Mouse (Mus musculus) liver, embryonic 12.5 days (tissue): ENCODE measurements around the gene Cfap20. TPM values are rescaled to one million over a fixed set of nuclear protein-coding genes. Genes with fewer than 3 reads are reported as not detected.
A peak's percentile ranks its signal among the peaks of the same experiment; 100 is the strongest.

Experiments used
- ATAC-seq: fragments of 200-750 bp; cut with Nextera tagmentation; 2 replicates; pipeline ENCODE4 v1.8.0; 2017; ENCODE audit warnings: moderate number of reproducible peaks, mild to moderate bottlenecking, moderate library complexity
- H3K27ac ChIP-seq: fragments of 300-500 bp; sonication (generic); 2 replicates; pipeline ENCODE4 v1.5.1; 2016; ENCODE audit warnings: mild to moderate bottlenecking
- H3K27me3 ChIP-seq: fragments of 300-500 bp; sonication (generic); replicated peaks from 2 replicates; pipeline ENCODE4 v1.6.1; 2016; ENCODE audit warnings: mild to moderate bottlenecking, moderate library complexity
- H3K36me3 ChIP-seq: fragments of 300-500 bp; sonication (generic); 2 replicates; pipeline ENCODE4 v1.6.1; 2016; ENCODE audit warnings: mild to moderate bottlenecking, moderate library complexity
- H3K4me1 ChIP-seq: fragments of 300-500 bp; sonication (generic); 2 replicates; pipeline ENCODE4 v1.6.1; 2016
- H3K4me2 ChIP-seq: fragments of 300-500 bp; sonication (generic); 2 replicates; pipeline ENCODE4 v1.6.1; 2016; ENCODE audit warnings: mild to moderate bottlenecking, moderate library complexity
- H3K4me3 ChIP-seq: fragments of 300-500 bp; sonication (generic); 2 replicates; pipeline ENCODE4 v1.5.1; 2016; ENCODE audit warnings: mild to moderate bottlenecking, moderate library complexity
- H3K9ac ChIP-seq: fragments of 300-500 bp; sonication (generic); 2 replicates; pipeline ENCODE4 v1.6.1; 2016; ENCODE audit warnings: mild to moderate bottlenecking, moderate library complexity
- H3K9me3 ChIP-seq: fragments of 300-500 bp; sonication (generic); replicated peaks from 2 replicates; pipeline ENCODE4 v1.6.1; 2016; ENCODE audit warnings: mild to moderate bottlenecking, moderate library complexity
- WGBS: fragments of 180-500 bp; shearing (Covaris S2); methylation state at CpG from one replicate; pipeline ENCODE4 v1.1.7; 2016; ENCODE audit not compliant: insufficient replicate concordance; 5-methylcytosine and 5-hydroxymethylcytosine counted together
- polyA plus RNA-seq: library from polyadenylated mRNA; unstranded; fragments of >200 nt; fragmentation: Nextera tagmentation; extraction: Ambion mirVana; gene quantifications from 2 replicates; pipeline ENCODE4 v1.2.1, GENCODE M21; 2016

Cfap20 gene
- polyA plus RNA-seq, 1 experiment from 2014 or later: 44.2 TPM

GRCm38 (mm10) chr8:95435930-95436329, 1.3 kb upstream of the Cfap20 start:
- Histone ChIP-seq H3K27ac (no peak overlapping the region), H3K27me3 (no peaks in the 10 kb centered on the region), H3K4me3 (no peak overlapping the region), H3K4me1 (peaks cover 56% of the 10 kb centered on the region), H3K9ac (no peak overlapping the region), H3K4me2 (no peak overlapping the region), H3K9me3 (no peaks in the 10 kb centered on the region), H3K36me3 (peaks cover 5% of the 10 kb centered on the region)
- no peak for ATAC-seq
- 79% methylated on average over 3 of the region's 3 CpGs for WGBS

DNA sequence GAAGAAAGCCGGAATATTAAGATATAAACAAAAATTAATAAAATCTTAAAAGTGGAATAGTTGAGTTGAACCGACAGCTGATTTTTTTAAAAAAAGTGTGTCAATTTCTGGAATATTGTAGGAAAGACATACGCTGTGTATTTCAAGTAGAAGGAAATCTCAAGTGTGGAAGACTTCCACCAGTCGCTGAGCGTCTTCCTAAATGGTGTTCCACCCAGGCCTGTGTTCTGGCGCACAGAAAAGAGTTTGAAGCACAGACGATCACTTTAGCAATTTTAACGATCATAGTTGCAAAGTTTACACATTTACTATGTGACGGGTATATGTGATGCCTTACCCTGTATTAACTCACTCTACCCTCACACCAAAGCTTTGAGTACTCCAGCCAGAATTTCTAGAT, 802 bp upstream of the Cfap20 start:
- Histone ChIP-seq H3K4me3 (peak overlapping the region; percentile 95), H3K27ac (no peak overlapping the region; the same call in 1 of the 2 replicates), H3K9me3 (no peaks in the 10 kb centered on the region), H3K36me3 (peaks cover 5% of the 10 kb centered on the region), H3K27me3 (no peaks in the 10 kb centered on the region), H3K9ac (no peak overlapping the region), H3K4me2 (peak overlapping the region; percentile 96), H3K4me1 (peaks cover 56% of the 10 kb centered on the region)
- no peak for ATAC-seq
- 89% methylated on average over 9 of the region's 9 CpGs for WGBS

- WGBS: 2% methylated on average over 25 of the region's 25 CpGs
- Histone ChIP-seq H3K4me1 (peaks cover 55% of the 10 kb centered on the region), H3K4me2 (peak overlapping the region; percentile 96), H3K27me3 (no peaks in the 10 kb centered on the region), H3K27ac (peak overlapping the region; percentile 90), H3K9ac (peak overlapping the region; percentile 92), H3K9me3 (no peaks in the 10 kb centered on the region), H3K36me3 (peaks cover 5% of the 10 kb centered on the region), H3K4me3 (peak overlapping the region; percentile 95)
- ATAC-seq: peak; percentile 32
Measured at GRCm38 (mm10) chr8:95434233-95434632, 436 bp downstream of the Cfap20 start.

DNA sequence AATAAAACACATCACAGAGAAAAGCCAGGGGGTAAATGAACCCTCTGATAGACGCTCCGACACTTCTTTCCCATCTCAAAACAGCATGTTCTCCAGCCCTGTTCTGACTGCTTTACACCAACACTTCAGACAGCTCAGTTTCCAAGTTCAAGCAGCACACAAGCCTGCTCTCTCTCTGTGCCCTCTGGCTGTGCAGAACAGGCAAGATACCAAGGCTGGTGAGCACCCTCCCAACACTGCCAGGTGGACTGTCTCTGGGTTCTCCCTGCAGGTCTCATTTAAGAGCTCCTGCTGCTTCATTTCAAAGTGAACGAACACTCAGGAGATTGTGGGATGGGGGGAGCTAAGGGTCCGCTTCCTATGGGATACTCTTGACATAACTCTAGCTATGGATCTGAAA, 1.5 kb downstream of the Cfap20 start:
- peak overlapping the region; percentile 96 for H3K4me2 ChIP-seq
- 69% methylated on average over 4 of the region's 4 CpGs for WGBS
- H3K36me3 ChIP-seq: peaks cover 5% of the 10 kb centered on the region
- H3K4me3 ChIP-seq: peak overlapping the region; percentile 95
- H3K27ac ChIP-seq: peak overlapping the region; percentile 20; the same call in 1 of the 2 replicates
- H3K9ac ChIP-seq: peak overlapping the region; percentile 92
- H3K9me3 ChIP-seq: no peaks in the 10 kb centered on the region
- no peak for ATAC-seq
- H3K27me3 ChIP-seq: no peaks in the 10 kb centered on the region
- peaks cover 61% of the 10 kb centered on the region for H3K4me1 ChIP-seq

DNA sequence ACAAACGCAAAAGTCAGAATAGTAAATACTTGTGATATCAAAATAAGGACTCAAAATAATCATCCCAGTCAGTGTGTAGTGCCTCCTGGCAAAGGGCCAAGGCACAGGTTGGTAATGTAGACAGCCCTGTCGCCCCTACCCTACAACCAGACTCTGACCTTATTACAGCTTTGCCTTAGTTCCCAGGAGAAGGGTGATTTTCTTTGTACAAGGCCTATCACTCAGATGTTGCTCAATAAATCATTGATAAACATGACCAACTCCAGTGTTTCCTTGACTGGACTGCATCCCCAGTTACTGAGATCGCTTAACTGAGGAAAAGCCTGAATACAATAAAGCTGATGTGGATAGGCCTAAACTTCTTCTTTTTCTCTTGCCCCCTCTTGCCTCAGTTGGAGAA, 2.2 kb downstream of the Cfap20 start:
- Histone ChIP-seq H3K9me3 (no peaks in the 10 kb centered on the region), H3K4me3 (no peak overlapping the region), H3K4me1 (peaks cover 63% of the 10 kb centered on the region), H3K9ac (no peak overlapping the region), H3K4me2 (peak overlapping the region; percentile 96; the same call in 1 of the 2 replicates), H3K27me3 (no peaks in the 10 kb centered on the region), H3K27ac (no peak overlapping the region), H3K36me3 (peaks cover 5% of the 10 kb centered on the region)
- ATAC-seq: no peak
- WGBS: 74% methylated on average over 3 of the region's 3 CpGs

- ATAC-seq: no peak
- no peak overlapping the region for H3K9ac ChIP-seq
- H3K27ac ChIP-seq: no peak overlapping the region
Measured at GRCm38 (mm10) chr8:95429945-95430344, 4.7 kb downstream of the Cfap20 start.

DNA sequence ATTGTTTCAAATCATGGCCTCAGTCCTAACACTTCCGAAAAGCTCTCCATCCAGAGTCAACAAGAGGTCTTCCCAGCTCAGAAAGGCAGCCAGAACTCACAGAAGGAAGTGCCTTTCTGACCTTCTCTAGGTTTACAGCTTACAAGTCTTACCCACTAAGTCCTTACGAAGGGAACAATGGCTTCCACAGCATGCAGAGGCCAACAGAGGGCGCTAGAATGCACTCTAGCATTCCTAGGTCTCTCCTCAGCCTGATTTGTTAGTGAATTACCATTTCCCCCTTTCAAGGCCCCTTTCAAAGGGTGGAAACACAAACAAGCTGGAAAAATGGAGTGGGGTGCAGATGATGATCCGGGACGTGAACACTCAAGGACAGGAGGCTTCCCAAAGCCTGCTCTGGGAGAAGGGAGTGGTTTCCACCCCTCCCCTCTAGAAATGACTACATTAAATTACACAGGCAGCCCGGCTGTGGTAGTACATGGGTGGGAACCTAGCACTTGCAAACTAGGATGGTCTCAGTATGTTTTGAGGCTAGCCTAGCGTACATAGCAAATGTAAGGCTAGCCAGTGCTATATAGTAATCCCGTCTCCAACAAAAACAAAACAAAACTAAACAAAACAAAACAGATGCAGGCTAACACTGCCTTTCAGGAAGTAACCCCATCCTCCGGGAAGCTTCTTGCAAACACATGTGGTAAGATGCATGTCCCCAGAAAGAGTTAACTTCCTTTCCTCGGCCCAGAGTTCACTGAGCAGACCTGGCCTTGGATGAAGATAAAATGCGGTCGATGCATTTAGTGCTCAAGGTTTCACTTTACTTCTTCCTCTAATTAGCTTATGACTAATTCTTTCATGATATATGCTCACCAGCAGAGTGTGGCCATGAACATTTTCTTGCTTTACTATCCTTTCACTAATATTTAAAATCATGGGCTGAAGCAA, 6.8 kb downstream of the Cfap20 start:
- Histone ChIP-seq H3K27me3 (no peaks in the 10 kb centered on the region), H3K4me3 (0 out of 2 replicates have a peak overlapping the region, but pooled peaks have one; percentile 4), H3K4me1 (peaks cover 58% of the 10 kb centered on the region), H3K36me3 (peaks cover 10% of the 10 kb centered on the region), H3K9me3 (no peaks in the 10 kb centered on the region), H3K4me2 (peak overlapping the region; percentile 44), H3K27ac (0 out of 2 replicates have a peak overlapping the region, but pooled peaks have one; percentile 36), H3K9ac (no peak overlapping the region)
- 24% methylated on average over 12 of the region's 12 CpGs for WGBS
- 0 out of 2 replicates have a peak, but pooled peaks have one; percentile 47 for ATAC-seq

More at GRCm38 (mm10) chr8:95429945-95430344, 4.7 kb downstream of the Cfap20 start:
- H3K4me1 ChIP-seq: peaks cover 72% of the 10 kb centered on the region
- H3K36me3 ChIP-seq: peaks cover 5% of the 10 kb centered on the region
- H3K4me3 ChIP-seq: no peak overlapping the region
- no peak overlapping the region for H3K4me2 ChIP-seq
- no peaks in the 10 kb centered on the region for H3K27me3 ChIP-seq
- H3K9me3 ChIP-seq: no peaks in the 10 kb centered on the region
- 59% methylated on average over 3 of the region's 3 CpGs for WGBS

DNA sequence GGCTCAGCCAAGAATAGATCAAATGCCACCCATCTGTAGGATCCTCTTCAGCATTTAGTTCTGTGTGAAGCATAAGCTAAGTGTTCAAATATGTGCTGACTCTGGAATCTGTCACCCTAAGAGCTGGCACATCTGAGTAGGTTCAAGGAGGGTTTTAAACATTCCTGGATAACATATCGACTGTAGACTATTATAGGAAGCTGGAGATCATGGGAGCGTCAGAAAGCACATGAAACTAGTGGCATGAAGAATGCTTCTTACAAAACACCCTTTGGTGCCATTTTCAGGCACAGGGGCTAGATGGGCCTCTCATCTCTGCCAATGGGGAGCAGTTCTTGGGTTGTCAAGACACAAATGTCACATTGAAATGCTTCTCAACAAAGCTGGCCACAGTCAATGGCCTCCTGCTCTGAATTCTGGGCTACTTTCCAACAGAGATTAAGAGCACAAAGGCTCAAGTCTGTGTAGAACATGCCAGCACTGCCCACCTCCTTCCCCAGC, 7.8 kb downstream of the Cfap20 start:
- ATAC-seq: no peak
- H3K27ac ChIP-seq: peak overlapping the region; percentile 36; the same call in 1 of the 2 replicates
- no peaks in the 10 kb centered on the region for H3K27me3 ChIP-seq
- H3K36me3 ChIP-seq: peaks cover 16% of the 10 kb centered on the region
- H3K4me3 ChIP-seq: no peak overlapping the region
- H3K9me3 ChIP-seq: no peaks in the 10 kb centered on the region
- H3K9ac ChIP-seq: no peak overlapping the region
- peaks cover 48% of the 10 kb centered on the region for H3K4me1 ChIP-seq
- WGBS: 64% methylated on average over 2 of the region's 2 CpGs
- no peak overlapping the region for H3K4me2 ChIP-seq

DNA sequence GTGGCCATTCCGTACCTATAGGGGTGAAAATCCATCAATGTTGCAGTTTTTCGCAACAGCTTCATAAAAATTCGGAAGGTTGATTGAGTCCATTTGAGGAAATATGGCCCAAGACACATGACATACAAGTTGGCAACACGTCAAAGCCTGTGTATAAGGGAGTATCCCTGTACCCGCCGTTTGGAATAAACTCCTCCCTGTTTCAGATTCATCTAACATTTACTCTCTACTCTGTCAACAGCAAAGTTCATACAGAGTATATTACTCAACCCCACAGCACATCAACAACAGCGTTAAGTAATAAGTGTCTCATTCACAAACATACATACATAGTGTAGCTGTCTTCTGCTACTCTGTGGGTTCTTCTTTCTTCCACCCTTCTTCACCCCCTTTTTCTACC, 10.0 kb downstream of the Cfap20 start:
- Histone ChIP-seq H3K27ac (no peak overlapping the region), H3K27me3 (no peaks in the 10 kb centered on the region), H3K4me1 (peaks cover 33% of the 10 kb centered on the region), H3K36me3 (peaks cover 36% of the 10 kb centered on the region), H3K9me3 (no peaks in the 10 kb centered on the region), H3K9ac (no peak overlapping the region), H3K4me2 (no peak overlapping the region), H3K4me3 (no peak overlapping the region)
- ATAC-seq: peak; percentile 61; the same call in 1 of the 2 replicates
- 72% methylated on average over 7 of the region's 7 CpGs for WGBS

GRCm38 (mm10) chr8:95422193-95422810, 12.4 kb downstream of the Cfap20 start:
- no peak for ATAC-seq
- H3K9ac ChIP-seq: no peak overlapping the region
- 87% methylated on average over 14 of the region's 14 CpGs for WGBS

GRCm38 (mm10) chr8:95411309-95411972, 23.2 kb downstream of the Cfap20 start:
- 27% methylated on average over 10 of the region's 10 CpGs for WGBS
- Histone ChIP-seq H3K4me2 (no peak overlapping the region), H3K27ac (no peak overlapping the region)

More at GRCm38 (mm10) chr8:95422193-95422810, 12.4 kb downstream of the Cfap20 start:
- H3K27ac ChIP-seq: no peak overlapping the region
- peaks cover 40% of the 10 kb centered on the region for H3K36me3 ChIP-seq
- peaks cover 10% of the 10 kb centered on the region for H3K4me1 ChIP-seq
- H3K4me2 ChIP-seq: no peak overlapping the region
- H3K4me3 ChIP-seq: no peak overlapping the region
- H3K9me3 ChIP-seq: no peaks in the 10 kb centered on the region
- no peaks in the 10 kb centered on the region for H3K27me3 ChIP-seq

More at GRCm38 (mm10) chr8:95411309-95411972, 23.2 kb downstream of the Cfap20 start:
- no peaks in the 10 kb centered on the region for H3K36me3 ChIP-seq
- H3K4me1 ChIP-seq: no peaks in the 10 kb centered on the region; the same call in 1 of the 2 replicates
- no peak overlapping the region for H3K9ac ChIP-seq
- no peaks in the 10 kb centered on the region for H3K27me3 ChIP-seq
- H3K4me3 ChIP-seq: no peak overlapping the region
- no peak for ATAC-seq
- no peaks in the 10 kb centered on the region for H3K9me3 ChIP-seq
